Comparison of ENCODE assay signal across 8 mouse cellular contexts in genomic region chr5:96997310-96997801, GRCm38 (mm10). TPM values are rescaled to one million over a fixed set of nuclear protein-coding genes. Genes with fewer than 3 reads are reported as not detected.
DNase-seq lines count a peak whose midpoint lies in the region; ATAC-seq lines count a peak whose summit lies in the region.

Gene Bmp2k, plus strand, starts transcription at chr5:96997689.

- 0% methylated on average over 51 of the region's 78 CpGs for WGBS in heart, embryonic 13.5 days
- under 1% methylated on average over 63 of the region's 78 CpGs for WGBS in liver, embryonic 12.5 days (ENCODE audit: insufficient replicate concordance)

- H3K4me2 ChIP-seq in heart, embryonic 13.5 days = peak within 1 kb of the TSS; percentile 90
- peak within 1 kb of the TSS; percentile 94 for H3K4me2 ChIP-seq in liver, embryonic 12.5 days

- ATAC-seq in CD4-positive, CD25-positive, alpha-beta regulatory T cell, adult 4 months = peak; percentile 65
- peak; percentile 85 for ATAC-seq in erythroid progenitor cell, adult 5-6 weeks (replicated peaks; ENCODE audit: low FRiP score, poor library complexity, severe bottlenecking)
- peak; percentile 93 for ATAC-seq in heart, embryonic 13.5 days (ENCODE audit: extremely low read depth, insufficient number of reproducible peaks, low FRiP score, low TSS enrichment)
- peak; percentile 95 for ATAC-seq in liver, embryonic 12.5 days

- H3K27ac ChIP-seq in brown adipose tissue, adult 24 weeks (replicated peaks; ENCODE audit: low read depth, low read length) = peak within 1 kb of the TSS; percentile 99
- peak within 1 kb of the TSS; percentile 92 for H3K27ac ChIP-seq in heart, embryonic 13.5 days (replicated peaks)
- H3K27ac ChIP-seq in liver, embryonic 12.5 days = peak within 1 kb of the TSS; percentile 99

- peak within 1 kb of the TSS; percentile 93 for H3K9ac ChIP-seq in heart, embryonic 13.5 days
- H3K9ac ChIP-seq in liver, embryonic 12.5 days = peak within 1 kb of the TSS; percentile 99

- DNase-seq in kidney, postnatal 10 days = peak; percentile 94
- peak; percentile 86 for DNase-seq in naive thymus-derived CD4-positive, alpha-beta T cell, adult 2 months (ENCODE audit: low read depth)
- DNase-seq in splenic B cell, adult 2 months (ENCODE audit: low read depth, low spot score) = peak; percentile 94

- H3K27me3 ChIP-seq in heart, embryonic 13.5 days (replicated peaks) = peaks cover 4% of the 10 kb centered on the region; the same call in 1 of the 2 replicates
- H3K27me3 ChIP-seq in liver, embryonic 12.5 days (replicated peaks) = no peaks in the 10 kb centered on the region
- H3K27me3 ChIP-seq in splenic B cell, adult 2 months (ENCODE audit: control insufficient read depth, insufficient read depth, low read length, poor library complexity, severe bottlenecking) = no peaks in the 10 kb centered on the region

- peak within 1 kb of the TSS; percentile 97 for H3K4me3 ChIP-seq in brown adipose tissue, adult 24 weeks (ENCODE audit: insufficient read depth, low read depth, low read length)
- H3K4me3 ChIP-seq in heart, embryonic 13.5 days = peak within 1 kb of the TSS; percentile 76
- peak within 1 kb of the TSS; percentile 96 for H3K4me3 ChIP-seq in liver, embryonic 12.5 days

- no peaks in the 10 kb centered on the region for H3K36me3 ChIP-seq in heart, embryonic 13.5 days
- peaks cover 31% of the 10 kb centered on the region for H3K36me3 ChIP-seq in liver, embryonic 12.5 days
- H3K36me3 ChIP-seq in splenic B cell, adult 2 months (ENCODE audit: control insufficient read depth, insufficient read depth, low read length, poor library complexity, severe bottlenecking) = no peaks in the 10 kb centered on the region

- no peaks in the 10 kb centered on the region for H3K9me3 ChIP-seq in heart, embryonic 13.5 days
- H3K9me3 ChIP-seq in liver, embryonic 12.5 days (replicated peaks) = no peaks in the 10 kb centered on the region

- peaks cover 11% of the 10 kb centered on the region; the same call in 1 of the 2 replicates for H3K4me1 ChIP-seq in brown adipose tissue, adult 24 weeks (ENCODE audit: control insufficient read depth, insufficient read depth, insufficient read length, low read length)
- peaks cover 45% of the 10 kb centered on the region for H3K4me1 ChIP-seq in heart, embryonic 13.5 days
- H3K4me1 ChIP-seq in liver, embryonic 12.5 days = peaks cover 79% of the 10 kb centered on the region

RNA-seq across cellular contexts. Expression of gene Bmp2k, which starts in this region (rescaled TPM):
- 10 to 100 TPM; 17.8 to 25.5 TPM for polyA plus RNA-seq in CD4-positive, CD25-positive, alpha-beta regulatory T cell, adult 4 months (2017; shearing (Covaris generic))
- 5.0 and 7.4 TPM in 2 replicates for polyA plus RNA-seq in brown adipose tissue, adult 24 weeks (2012; ENCODE audit: insufficient read depth, insufficient read length, missing spikeins)
- total RNA-seq in erythroid progenitor cell, adult 5-6 weeks (2015; ENCODE audit: low replicate concordance) = 126 and 140 TPM in 2 replicates
- total RNA-seq in erythroid progenitor cell, adult 5-6 weeks (2017; ENCODE audit: low replicate concordance) = 96.1 and 111 TPM in 2 replicates
- polyA plus RNA-seq in heart, embryonic 13.5 days (2015; fragmentation: Nextera tagmentation; extraction: Ambion mirVana) = 5.8 and 6.5 TPM in 2 replicates
- polyA plus RNA-seq in liver, embryonic 12.5 days (2016; fragmentation: Nextera tagmentation; extraction: Ambion mirVana) = 57.2 and 59.8 TPM in 2 replicates

Comparison
In these comparisons a context has a peak if more than half of its experiments do, and no peak if none do; other contexts are left out.
1. Peak in every context shown above with its lines: DNase-seq, ATAC-seq, H3K4me3 ChIP-seq and H3K27ac ChIP-seq.